Mouse (Mus musculus): ENCODE measurements around the gene Ak8. TPM values are rescaled to one million over a fixed set of nuclear protein-coding genes. Genes with fewer than 3 reads are reported as not detected.

Ak8 gene
- polyA plus RNA-seq, 1 experiment from 2014 or later = 0.52 TPM

DNA sequence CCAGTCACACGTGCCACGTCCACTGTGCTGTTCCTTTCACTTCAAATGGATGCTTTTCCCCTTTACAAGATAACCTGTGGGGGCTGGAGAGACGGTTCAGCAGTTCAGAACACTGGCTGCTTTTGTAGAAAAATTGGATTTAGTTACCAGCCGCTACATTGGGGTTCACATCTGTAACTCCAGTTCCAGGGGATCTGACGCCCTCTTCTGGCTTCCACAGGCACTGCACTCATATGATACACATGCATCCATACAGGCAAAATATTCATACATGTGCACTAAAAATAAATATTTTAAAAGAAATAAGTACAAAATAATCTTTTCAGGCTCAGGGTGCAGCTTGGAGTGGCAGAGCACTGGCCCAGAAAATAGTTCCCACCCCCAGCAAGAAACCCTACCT is 94.7 kb downstream of the Ak8 start:
- ATAC-seq (ENCODE audit: low read depth) = no peak
- Histone ChIP-seq H3K27me3 (ENCODE audit: control insufficient read depth, insufficient read depth, low read depth, low read length) (no peaks in the 10 kb centered on the region), H3K4me3 (ENCODE audit: low read depth, low read length) (no peak overlapping the region), H3K4me1 (ENCODE audit: control insufficient read depth, low read depth, low read length) (no peaks in the 10 kb centered on the region), H3K36me3 (ENCODE audit: control insufficient read depth, insufficient read depth) (no peaks in the 10 kb centered on the region), H3K9ac (ENCODE audit: low read depth, low read length) (no peak overlapping the region), H3K9me3 (replicated peaks; ENCODE audit: control insufficient read depth, low read length) (no peaks in the 10 kb centered on the region), H3K27ac (ENCODE audit: low read length) (no peak overlapping the region), H3K4me2 (ENCODE audit: low read depth, low read length) (no peak overlapping the region)
- 64% methylated on average over 5 of the region's 5 CpGs for WGBS (ENCODE audit: insufficient replicate concordance)

DNA sequence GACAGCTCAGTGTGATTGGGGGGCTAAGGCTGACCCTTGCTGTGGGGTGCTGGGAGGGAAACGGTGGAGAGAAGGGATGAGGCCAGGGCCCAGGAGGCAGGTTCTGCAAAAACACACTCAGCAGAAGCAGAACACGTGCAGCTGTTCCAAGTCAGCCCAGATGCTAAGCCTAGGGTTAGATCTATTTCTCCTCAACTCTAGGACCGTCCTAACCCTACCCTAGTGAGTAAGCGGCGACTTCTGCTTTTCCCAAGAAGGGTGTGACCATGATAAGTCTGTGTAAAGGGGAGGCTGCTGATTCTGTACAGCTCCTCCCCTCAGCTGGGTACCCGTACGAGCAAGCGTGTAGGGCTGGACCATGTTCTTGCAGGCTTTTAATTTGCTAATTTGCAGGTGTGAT is 96.3 kb downstream of the Ak8 start:
- Histone ChIP-seq H3K27me3 (ENCODE audit: control insufficient read depth, insufficient read depth, low read depth, low read length) (no peaks in the 10 kb centered on the region), H3K9ac (ENCODE audit: low read depth, low read length) (no peak overlapping the region), H3K4me1 (ENCODE audit: control insufficient read depth, low read depth, low read length) (no peaks in the 10 kb centered on the region), H3K36me3 (ENCODE audit: control insufficient read depth, insufficient read depth) (no peaks in the 10 kb centered on the region), H3K9me3 (replicated peaks; ENCODE audit: control insufficient read depth, low read length) (no peaks in the 10 kb centered on the region), H3K27ac (ENCODE audit: low read length) (no peak overlapping the region), H3K4me2 (ENCODE audit: low read depth, low read length) (no peak overlapping the region), H3K4me3 (ENCODE audit: low read depth, low read length) (no peak overlapping the region)
- WGBS (ENCODE audit: insufficient replicate concordance) = 15% methylated on average over 8 of the region's 8 CpGs
- no peak for ATAC-seq (ENCODE audit: low read depth)

- Histone ChIP-seq H3K27me3 (ENCODE audit: control insufficient read depth, insufficient read depth, low read depth, low read length) (no peaks in the 10 kb centered on the region), H3K4me1 (ENCODE audit: control insufficient read depth, low read depth, low read length) (no peaks in the 10 kb centered on the region), H3K4me3 (ENCODE audit: low read depth, low read length) (no peak overlapping the region), H3K9ac (ENCODE audit: low read depth, low read length) (no peak overlapping the region), H3K27ac (ENCODE audit: low read length) (no peak overlapping the region), H3K36me3 (ENCODE audit: control insufficient read depth, insufficient read depth) (no peaks in the 10 kb centered on the region), H3K4me2 (ENCODE audit: low read depth, low read length) (no peak overlapping the region), H3K9me3 (replicated peaks; ENCODE audit: control insufficient read depth, low read length) (no peaks in the 10 kb centered on the region)
- 58% methylated on average over 18 of the region's 18 CpGs for WGBS (ENCODE audit: insufficient replicate concordance)
- ATAC-seq (ENCODE audit: low read depth) = no peak
Observed at GRCm38 (mm10) chr2:28797490-28798106, 97.6 kb downstream of the Ak8 start.

DNA sequence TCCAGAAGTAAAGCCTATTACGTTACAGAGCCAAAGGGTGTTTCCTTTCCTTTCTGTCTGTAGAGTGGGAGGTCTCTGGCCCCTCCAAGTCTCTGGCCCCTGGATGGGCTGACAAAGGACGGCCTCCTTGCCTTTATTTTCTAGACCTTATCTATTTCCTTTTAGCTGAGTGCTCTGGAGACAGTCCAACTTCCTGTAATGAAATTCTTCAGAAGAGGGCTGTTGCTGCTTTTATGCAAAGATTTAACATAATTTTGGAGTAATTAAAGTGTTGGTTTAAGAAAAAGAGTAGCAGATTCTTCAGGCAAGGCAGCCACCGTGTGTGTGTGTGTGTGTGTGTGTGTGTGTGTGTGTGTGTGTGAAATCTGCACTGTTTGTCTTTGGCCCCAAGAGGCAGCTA is 98.4 kb downstream of the Ak8 start:
- no peak overlapping the region for H3K4me3 ChIP-seq (ENCODE audit: low read depth, low read length)
- H3K9me3 ChIP-seq (replicated peaks; ENCODE audit: control insufficient read depth, low read length) = no peaks in the 10 kb centered on the region
- H3K27me3 ChIP-seq (ENCODE audit: control insufficient read depth, insufficient read depth, low read depth, low read length) = no peaks in the 10 kb centered on the region
- no peak overlapping the region for H3K27ac ChIP-seq (ENCODE audit: low read length)
- no peaks in the 10 kb centered on the region for H3K4me1 ChIP-seq (ENCODE audit: control insufficient read depth, low read depth, low read length)
- no peak for ATAC-seq (ENCODE audit: low read depth)
- 12% methylated on average over 3 of the region's 3 CpGs for WGBS (ENCODE audit: insufficient replicate concordance)
- no peak overlapping the region for H3K4me2 ChIP-seq (ENCODE audit: low read depth, low read length)
- H3K36me3 ChIP-seq (ENCODE audit: control insufficient read depth, insufficient read depth) = no peaks in the 10 kb centered on the region
- no peak overlapping the region for H3K9ac ChIP-seq (ENCODE audit: low read depth, low read length)

DNA sequence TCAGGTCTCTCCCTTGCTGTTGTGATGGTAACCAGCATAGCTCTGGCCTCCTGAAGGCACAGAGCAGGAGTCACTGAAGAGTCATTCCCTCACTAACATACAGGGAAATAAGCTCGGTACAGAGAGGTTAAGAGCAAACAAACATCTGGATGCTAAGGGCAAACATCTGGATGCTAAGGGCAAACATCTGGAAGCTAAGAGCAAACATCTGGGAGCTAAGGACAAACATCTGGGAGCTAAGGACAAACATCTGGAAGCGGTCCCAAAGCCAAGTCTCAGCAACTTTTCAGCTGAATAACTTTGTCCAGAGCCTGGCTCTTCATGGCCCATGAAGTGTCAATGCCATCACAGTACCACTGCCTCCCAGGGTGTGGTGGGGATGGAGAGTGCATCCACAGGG is 99.6 kb downstream of the Ak8 start:
- ATAC-seq (ENCODE audit: low read depth) = no peak

GRCm38 (mm10) chr2:28803406-28803805 is 103.4 kb downstream of the Ak8 start:
- Histone ChIP-seq H3K27ac (ENCODE audit: low read length) (no peak overlapping the region), H3K27me3 (ENCODE audit: control insufficient read depth, insufficient read depth, low read depth, low read length) (no peaks in the 10 kb centered on the region), H3K4me1 (ENCODE audit: control insufficient read depth, low read depth, low read length) (no peaks in the 10 kb centered on the region), H3K4me2 (ENCODE audit: low read depth, low read length) (no peak overlapping the region), H3K9me3 (replicated peaks; ENCODE audit: control insufficient read depth, low read length) (no peaks in the 10 kb centered on the region), H3K36me3 (ENCODE audit: control insufficient read depth, insufficient read depth) (no peaks in the 10 kb centered on the region), H3K9ac (ENCODE audit: low read depth, low read length) (no peak overlapping the region), H3K4me3 (ENCODE audit: low read depth, low read length) (no peak overlapping the region)
- ATAC-seq (ENCODE audit: low read depth) = no peak
- 51% methylated on average over 7 of the region's 7 CpGs for WGBS (ENCODE audit: insufficient replicate concordance)

More for the DNA sequence above, 99.6 kb downstream of the Ak8 start:
- H3K9ac ChIP-seq (ENCODE audit: low read depth, low read length) = no peak overlapping the region
- H3K27ac ChIP-seq (ENCODE audit: low read length) = no peak overlapping the region
- WGBS (ENCODE audit: insufficient replicate concordance) = 54% methylated on average over 2 of the region's 2 CpGs
- H3K4me3 ChIP-seq (ENCODE audit: low read depth, low read length) = no peak overlapping the region
- no peaks in the 10 kb centered on the region for H3K27me3 ChIP-seq (ENCODE audit: control insufficient read depth, insufficient read depth, low read depth, low read length)
- no peaks in the 10 kb centered on the region for H3K4me1 ChIP-seq (ENCODE audit: control insufficient read depth, low read depth, low read length)
- no peaks in the 10 kb centered on the region for H3K36me3 ChIP-seq (ENCODE audit: control insufficient read depth, insufficient read depth)
- no peaks in the 10 kb centered on the region for H3K9me3 ChIP-seq (replicated peaks; ENCODE audit: control insufficient read depth, low read length)
- H3K4me2 ChIP-seq (ENCODE audit: low read depth, low read length) = no peak overlapping the region

GRCm38 (mm10) chr2:28808841-28809240 is 108.9 kb downstream of the Ak8 start:
- H3K27ac ChIP-seq (ENCODE audit: low read length) = no peak overlapping the region
- H3K9ac ChIP-seq (ENCODE audit: low read depth, low read length) = no peak overlapping the region
- no peaks in the 10 kb centered on the region for H3K27me3 ChIP-seq (ENCODE audit: control insufficient read depth, insufficient read depth, low read depth, low read length)
- WGBS (ENCODE audit: insufficient replicate concordance) = 56% methylated on average over 6 of the region's 6 CpGs
- no peak overlapping the region for H3K4me3 ChIP-seq (ENCODE audit: low read depth, low read length)
- no peak for ATAC-seq (ENCODE audit: low read depth)
- H3K4me1 ChIP-seq (ENCODE audit: control insufficient read depth, low read depth, low read length) = no peaks in the 10 kb centered on the region
- no peak overlapping the region for H3K4me2 ChIP-seq (ENCODE audit: low read depth, low read length)
- H3K9me3 ChIP-seq (replicated peaks; ENCODE audit: control insufficient read depth, low read length) = no peaks in the 10 kb centered on the region
- no peaks in the 10 kb centered on the region for H3K36me3 ChIP-seq (ENCODE audit: control insufficient read depth, insufficient read depth)

GRCm38 (mm10) chr2:28810260-28811013 is 110.5 kb downstream of the Ak8 start:
- ATAC-seq (ENCODE audit: low read depth) = no peak
- no peak overlapping the region for H3K27ac ChIP-seq (ENCODE audit: low read length)
- H3K4me2 ChIP-seq (ENCODE audit: low read depth, low read length) = no peak overlapping the region
- H3K4me1 ChIP-seq (ENCODE audit: control insufficient read depth, low read depth, low read length) = no peaks in the 10 kb centered on the region
- H3K9ac ChIP-seq (ENCODE audit: low read depth, low read length) = no peak overlapping the region
- no peaks in the 10 kb centered on the region for H3K36me3 ChIP-seq (ENCODE audit: control insufficient read depth, insufficient read depth)
- H3K4me3 ChIP-seq (ENCODE audit: low read depth, low read length) = no peak overlapping the region
- no peaks in the 10 kb centered on the region for H3K9me3 ChIP-seq (replicated peaks; ENCODE audit: control insufficient read depth, low read length)
- H3K27me3 ChIP-seq (ENCODE audit: control insufficient read depth, insufficient read depth, low read depth, low read length) = no peaks in the 10 kb centered on the region
- WGBS (ENCODE audit: insufficient replicate concordance) = 44% methylated on average over 5 of the region's 5 CpGs

GRCm38 (mm10) chr2:28818866-28819265 is 118.9 kb downstream of the Ak8 start:
- 66% methylated on average over 4 of the region's 4 CpGs for WGBS (ENCODE audit: insufficient replicate concordance)
- no peak for ATAC-seq (ENCODE audit: low read depth)
- no peak overlapping the region for H3K4me3 ChIP-seq (ENCODE audit: low read depth, low read length)
- H3K27ac ChIP-seq (ENCODE audit: low read length) = no peak overlapping the region
- no peaks in the 10 kb centered on the region for H3K27me3 ChIP-seq (ENCODE audit: control insufficient read depth, insufficient read depth, low read depth, low read length)
- no peaks in the 10 kb centered on the region for H3K36me3 ChIP-seq (ENCODE audit: control insufficient read depth, insufficient read depth)
- no peaks in the 10 kb centered on the region for H3K9me3 ChIP-seq (replicated peaks; ENCODE audit: control insufficient read depth, low read length)
- H3K4me2 ChIP-seq (ENCODE audit: low read depth, low read length) = no peak overlapping the region
- H3K4me1 ChIP-seq (ENCODE audit: control insufficient read depth, low read depth, low read length) = no peaks in the 10 kb centered on the region
- H3K9ac ChIP-seq (ENCODE audit: low read depth, low read length) = no peak overlapping the region

Data from liver, embryonic 16.5 days (tissue).